Mouse (Mus musculus) small intestine, adult 2 months (tissue): ENCODE data around the gene Prkca.

Experiments
- CTCF ChIP-seq: fragments of 200-500 bp; IDR thresholded peaks from 2 replicates; pipeline ENCODE4 v1.5.1; 2012; ENCODE audit warnings: low read depth, mild to moderate bottlenecking, control low read depth, inconsistent platforms, low read length, moderate library complexity, mixed read lengths; ENCODE audit not compliant: insufficient replicate concordance, insufficient read length; ENCODE audit errors: extremely low read depth
- POLR2A ChIP-seq: fragments of 200-500 bp; IDR thresholded peaks from 2 replicates; pipeline ENCODE4 v1.6.1; 2012; ENCODE audit warnings: low read depth, mild to moderate bottlenecking, control low read depth, inconsistent platforms, low read length, moderate library complexity

DNA sequence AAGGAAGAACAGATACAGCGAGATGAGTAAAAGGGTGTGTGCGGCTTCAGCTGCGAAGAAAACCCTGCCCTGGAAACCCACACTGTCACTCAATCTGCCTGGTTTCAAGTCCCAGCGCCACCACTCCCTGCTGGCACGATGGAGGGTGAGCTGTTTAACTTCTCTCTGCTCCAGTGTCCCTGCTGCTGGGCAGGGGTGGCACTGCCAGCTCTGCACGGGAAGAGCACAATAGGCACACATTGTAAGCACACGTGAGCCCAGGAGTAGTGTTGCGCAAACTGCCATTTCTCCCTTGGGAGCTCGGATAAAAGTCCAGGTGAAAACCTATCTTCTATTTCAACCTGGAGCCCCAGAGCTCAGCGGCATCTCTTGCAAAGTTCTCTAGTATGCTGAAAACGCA is 12.9 kb downstream of the Prkca start:
- TF ChIP-seq POLR2A (no peak), CTCF (no peak)
